Mouse (Mus musculus): ENCODE measurements around the gene Id4. TPM values are rescaled to one million over a fixed set of nuclear protein-coding genes. Genes with fewer than 3 reads are reported as not detected.

Id4 gene
- polyA plus RNA-seq (2017; shearing (Covaris generic)), result not detected

DNA sequence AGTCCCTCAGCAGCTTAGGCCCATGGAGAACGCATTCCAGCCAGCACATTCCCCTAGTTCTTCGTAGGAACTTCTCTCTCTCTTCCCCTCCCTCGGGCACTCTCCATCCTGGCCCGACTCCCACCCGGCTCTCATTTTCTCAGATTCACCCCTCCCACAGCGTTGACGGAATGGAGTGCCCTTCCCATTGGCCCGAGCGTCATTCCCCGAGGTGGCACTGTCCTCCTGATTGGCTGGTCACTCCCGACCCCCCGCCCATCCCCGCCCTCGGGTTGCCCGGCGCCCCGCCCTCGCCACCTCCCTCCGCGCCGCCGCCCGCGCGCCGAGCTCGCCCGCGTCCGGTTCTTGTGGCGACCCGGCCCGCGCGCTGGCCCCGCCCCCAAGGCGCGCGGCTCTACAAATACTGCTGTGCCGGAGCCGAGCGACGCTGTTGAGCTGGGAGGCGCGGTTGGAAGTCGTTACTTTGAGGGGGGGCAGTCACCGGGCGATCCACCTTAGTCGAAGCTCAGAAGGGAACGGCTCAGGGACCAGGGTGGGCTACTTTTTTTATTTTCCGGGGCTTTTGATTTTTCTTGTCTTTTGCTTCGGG lies at the start of gene Id4:
Id4 (plus strand) TSS at position 539 of the 589 bp plus-strand sequence.

